Mouse (Mus musculus): ENCODE results near the gene Fam104a. TPM values are rescaled to one million over a fixed set of nuclear protein-coding genes. Genes with fewer than 3 reads are reported as not detected.

The Fam104a gene
- polyA plus RNA-seq (2012; rRNA removed), result 143 and 168 TPM in 2 replicates

- no peaks in the 10 kb centered on the region for H3K27me3 ChIP-seq (ENCODE audit: control insufficient read depth, insufficient read depth, low read length)
- peaks cover 6% of the 10 kb centered on the region for H3K4me1 ChIP-seq (ENCODE audit: control insufficient read depth, insufficient read depth, low read length)
- no peaks in the 10 kb centered on the region for H3K36me3 ChIP-seq (ENCODE audit: control insufficient read depth, insufficient read depth, low read length)
- peak within 1 kb of the TSS; percentile 93 for H3K4me3 ChIP-seq (ENCODE audit: control insufficient read depth, low read depth, low read length)
- peak within 1 kb of the TSS; percentile 90 for H3K27ac ChIP-seq (ENCODE audit: control insufficient read depth, insufficient read depth, low read depth, low read length)
- peak; percentile 80 for TF ChIP-seq POLR2A (IDR thresholded peaks at IDR 0.05; ENCODE audit: control insufficient read depth, low read depth, low read length)
- no peak for TF ChIP-seq CTCF (IDR thresholded peaks at IDR 0.05; ENCODE audit: control insufficient read depth, insufficient read depth, insufficient replicate concordance, low read depth, low read length)
These were observed at the start of gene Fam104a, which contains the start of gene D11Wsu47e for GRCm38 (mm10) chr11:113683957-113684706. Gene Fam104a, minus strand, starts transcription at chr11:113684155. Gene D11Wsu47e, plus strand, starts transcription at chr11:113684412.

GRCm38 (mm10) chr11:113731945-113732612 lies 48.1 kb upstream of the Fam104a start:
- no peak overlapping the region for H3K27ac ChIP-seq (ENCODE audit: control insufficient read depth, insufficient read depth, low read depth, low read length)
- H3K4me3 ChIP-seq (ENCODE audit: control insufficient read depth, low read depth, low read length), result no peak overlapping the region
- no peaks in the 10 kb centered on the region for H3K27me3 ChIP-seq (ENCODE audit: control insufficient read depth, insufficient read depth, low read length)
- TF ChIP-seq CTCF (IDR thresholded peaks at IDR 0.05; ENCODE audit: control insufficient read depth, insufficient read depth, insufficient replicate concordance, low read depth, low read length), result no peak
- TF ChIP-seq POLR2A (IDR thresholded peaks at IDR 0.05; ENCODE audit: control insufficient read depth, low read depth, low read length), result no peak
- peaks cover 30% of the 10 kb centered on the region for H3K4me1 ChIP-seq (ENCODE audit: control insufficient read depth, insufficient read depth, low read length)
- peaks cover 2% of the 10 kb centered on the region for H3K36me3 ChIP-seq (ENCODE audit: control insufficient read depth, insufficient read depth, low read length)

- H3K4me1 ChIP-seq (ENCODE audit: control insufficient read depth, insufficient read depth, low read length), result peaks cover 30% of the 10 kb centered on the region
- TF ChIP-seq CTCF (IDR thresholded peaks at IDR 0.05; ENCODE audit: control insufficient read depth, insufficient read depth, insufficient replicate concordance, low read depth, low read length), result no peak
- TF ChIP-seq POLR2A (IDR thresholded peaks at IDR 0.05; ENCODE audit: control insufficient read depth, low read depth, low read length), result no peak
- H3K27ac ChIP-seq (ENCODE audit: control insufficient read depth, insufficient read depth, low read depth, low read length), result no peak overlapping the region
- peaks cover 2% of the 10 kb centered on the region for H3K36me3 ChIP-seq (ENCODE audit: control insufficient read depth, insufficient read depth, low read length)
- H3K27me3 ChIP-seq (ENCODE audit: control insufficient read depth, insufficient read depth, low read length), result no peaks in the 10 kb centered on the region
- H3K4me3 ChIP-seq (ENCODE audit: control insufficient read depth, low read depth, low read length), result no peak overlapping the region
These were observed 46.9 kb upstream of the Fam104a start for GRCm38 (mm10) chr11:113730879-113731278.

GRCm38 (mm10) chr11:113729917-113730316 lies 46.0 kb upstream of the Fam104a start:
- Histone ChIP-seq H3K4me3 (ENCODE audit: control insufficient read depth, low read depth, low read length) (no peak overlapping the region), H3K27ac (ENCODE audit: control insufficient read depth, insufficient read depth, low read depth, low read length) (peak overlapping the region; percentile 65), H3K36me3 (ENCODE audit: control insufficient read depth, insufficient read depth, low read length) (peaks cover 2% of the 10 kb centered on the region), H3K27me3 (ENCODE audit: control insufficient read depth, insufficient read depth, low read length) (no peaks in the 10 kb centered on the region), H3K4me1 (ENCODE audit: control insufficient read depth, insufficient read depth, low read length) (peaks cover 27% of the 10 kb centered on the region)
- TF ChIP-seq CTCF (IDR thresholded peaks at IDR 0.05; ENCODE audit: control insufficient read depth, insufficient read depth, insufficient replicate concordance, low read depth, low read length) (no peak), POLR2A (IDR thresholded peaks at IDR 0.05; ENCODE audit: control insufficient read depth, low read depth, low read length) (no peak)

GRCm38 (mm10) chr11:113729239-113729638 lies 45.3 kb upstream of the Fam104a start:
- Histone ChIP-seq H3K4me3 (ENCODE audit: control insufficient read depth, low read depth, low read length) (no peak overlapping the region), H3K36me3 (ENCODE audit: control insufficient read depth, insufficient read depth, low read length) (peaks cover 2% of the 10 kb centered on the region), H3K27me3 (ENCODE audit: control insufficient read depth, insufficient read depth, low read length) (no peaks in the 10 kb centered on the region), H3K4me1 (ENCODE audit: control insufficient read depth, insufficient read depth, low read length) (peaks cover 24% of the 10 kb centered on the region), H3K27ac (ENCODE audit: control insufficient read depth, insufficient read depth, low read depth, low read length) (peak overlapping the region; percentile 55; the same call in 1 of the 2 replicates)
- TF ChIP-seq CTCF (IDR thresholded peaks at IDR 0.05; ENCODE audit: control insufficient read depth, insufficient read depth, insufficient replicate concordance, low read depth, low read length) (no peak), POLR2A (IDR thresholded peaks at IDR 0.05; ENCODE audit: control insufficient read depth, low read depth, low read length) (no peak)

GRCm38 (mm10) chr11:113727992-113728391 lies 44.0 kb upstream of the Fam104a start:
- H3K36me3 ChIP-seq (ENCODE audit: control insufficient read depth, insufficient read depth, low read length), result peaks cover 2% of the 10 kb centered on the region
- no peak overlapping the region for H3K27ac ChIP-seq (ENCODE audit: control insufficient read depth, insufficient read depth, low read depth, low read length)
- no peak overlapping the region for H3K4me3 ChIP-seq (ENCODE audit: control insufficient read depth, low read depth, low read length)
- H3K4me1 ChIP-seq (ENCODE audit: control insufficient read depth, insufficient read depth, low read length), result peaks cover 22% of the 10 kb centered on the region
- no peaks in the 10 kb centered on the region for H3K27me3 ChIP-seq (ENCODE audit: control insufficient read depth, insufficient read depth, low read length)
- TF ChIP-seq CTCF (IDR thresholded peaks at IDR 0.05; ENCODE audit: control insufficient read depth, insufficient read depth, insufficient replicate concordance, low read depth, low read length) (no peak), POLR2A (IDR thresholded peaks at IDR 0.05; ENCODE audit: control insufficient read depth, low read depth, low read length) (0 out of 2 replicates have a peak, but pooled peaks have one; percentile 20)

Measured in testis, adult 2 months (tissue).